Mouse (Mus musculus) left cerebral cortex, postnatal 36 days (tissue): ENCODE results near the gene Cep170b. TPM values are rescaled to one million over a fixed set of nuclear protein-coding genes. Genes with fewer than 3 reads are reported as not detected.

Source experiments
- DNase-seq, 2 experiments: peaks; one replicate each; pipeline ENCODE4 v3.0.0; 2021 to 2022; ENCODE audit warnings: low spot score in 2 of 2, mixed read lengths in 1 of 2
- intact Hi-C: fragments of 180-260 bp; cut with DNase I; formaldehyde crosslinking; loops from one replicate; pipeline ENCODE4 v1.15.1; 2025
- total RNA-seq, 2 experiments: library from RNA; stranded (reverse); gene quantifications; 2 replicates each; pipeline ENCODE4 v1.2.3; 2021

Cep170b gene
- total RNA-seq, 2 experiments from 2014 or later: 258 to 267 TPM

DNA sequence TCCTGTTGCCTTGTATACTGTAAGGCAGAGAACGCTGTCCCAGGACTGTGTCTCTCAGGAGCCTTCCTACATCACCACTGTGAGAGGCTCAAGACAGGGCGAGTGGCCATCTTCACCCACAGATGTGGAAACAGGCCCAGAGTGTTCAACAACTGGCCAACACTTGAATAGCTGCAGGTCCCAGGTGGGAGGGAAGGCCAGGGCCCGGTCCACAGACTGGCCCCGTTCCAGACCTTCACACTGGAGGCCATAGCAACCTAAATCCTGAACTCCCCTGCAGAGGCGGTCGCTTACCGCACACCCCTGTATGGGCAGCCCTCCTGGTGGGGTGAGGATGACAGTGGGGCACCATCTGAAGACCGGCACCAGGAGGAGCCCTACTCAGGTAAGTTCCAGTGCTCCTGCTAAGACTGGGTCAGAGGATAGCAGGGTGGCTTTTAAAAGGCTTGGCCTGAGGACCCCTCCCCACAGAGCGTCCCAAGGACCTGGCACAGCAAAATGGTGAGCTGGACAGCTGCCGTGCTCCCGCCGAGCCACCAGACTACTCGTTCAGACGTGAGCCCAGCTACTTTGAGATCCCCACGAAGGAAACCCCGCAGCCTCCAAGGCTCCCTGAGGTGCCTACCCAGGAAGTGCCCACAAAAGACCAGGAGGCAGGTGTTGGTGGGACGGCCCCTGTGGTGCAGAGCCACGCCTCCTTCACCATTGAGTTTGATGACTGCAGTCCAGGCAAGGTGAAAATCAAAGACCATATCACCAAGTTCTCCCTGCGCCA, 14.8 kb downstream of the Cep170b start:
- intact Hi-C loops: no loop called here
- no peak for DNase-seq

DNA sequence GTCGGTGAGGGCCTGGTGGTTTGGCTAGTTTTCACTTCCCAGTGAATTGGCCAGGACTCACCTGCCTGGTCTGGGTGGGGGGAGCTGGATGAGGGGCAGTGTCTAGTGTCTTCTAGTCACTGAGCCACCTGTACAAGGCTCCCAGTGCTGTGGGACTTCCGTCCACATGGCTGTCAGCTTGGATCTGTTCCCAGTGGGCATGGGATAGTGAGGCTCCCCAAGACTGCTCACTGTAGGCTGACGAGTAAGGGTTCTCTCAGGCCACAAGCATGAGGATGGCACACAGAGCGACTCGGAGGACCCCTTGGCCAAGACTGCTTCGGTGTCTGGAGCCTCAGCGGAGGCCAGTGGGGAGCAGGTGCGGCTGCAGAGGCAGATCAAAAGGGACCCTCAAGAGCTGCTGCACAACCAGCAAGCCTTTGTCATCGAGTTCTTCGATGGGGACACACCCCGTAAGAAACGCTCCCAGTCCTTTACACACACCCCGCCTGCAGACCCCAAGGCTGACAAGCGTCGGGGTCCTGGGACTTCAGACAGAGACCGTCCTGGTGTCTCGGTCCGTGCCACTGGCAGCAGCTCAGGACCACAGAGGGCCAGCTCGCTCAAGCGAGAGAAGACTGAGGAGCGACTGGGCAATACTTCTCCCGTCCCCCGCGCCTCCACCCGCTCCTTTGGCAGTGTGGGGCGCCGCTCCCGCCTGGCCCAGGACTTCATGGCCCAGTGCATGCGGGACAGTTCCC, 15.8 kb downstream of the Cep170b start:
- no peak for DNase-seq
- intact Hi-C loops: no loop called here

DNA sequence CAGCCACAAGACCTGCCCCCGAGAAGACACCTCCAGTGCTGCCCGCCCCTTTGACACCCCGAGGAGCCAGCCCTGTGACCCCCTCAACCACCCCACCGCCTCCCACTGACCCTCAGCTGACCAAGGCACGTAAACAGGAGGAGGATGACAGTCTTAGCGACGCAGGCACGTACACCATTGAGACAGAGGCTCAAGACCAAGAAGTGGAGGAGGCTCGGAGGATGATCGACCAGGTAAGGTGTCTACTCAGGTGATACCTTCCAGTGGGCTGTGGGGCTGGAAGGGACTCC, 16.3 kb downstream of the Cep170b start:
- intact Hi-C loops: no loop called here

DNA sequence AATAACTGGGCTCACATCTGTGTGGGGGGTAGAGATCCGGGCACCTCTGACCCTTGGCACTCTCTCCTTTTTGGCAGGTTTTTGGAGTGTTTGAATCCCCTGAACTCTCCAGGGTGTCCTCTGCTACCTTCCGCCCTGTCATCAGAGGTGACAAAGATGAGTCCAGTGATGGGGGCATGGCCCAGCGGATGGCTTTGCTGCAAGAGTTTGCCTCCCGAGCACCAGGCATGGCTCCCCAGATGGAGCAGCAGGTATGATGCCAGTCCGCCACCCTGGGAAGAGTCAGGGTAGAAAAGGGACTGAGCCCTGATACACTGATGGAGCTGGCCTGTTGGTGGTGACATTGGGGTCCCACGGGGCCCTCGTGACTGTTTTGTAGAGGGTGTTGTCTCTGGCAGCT, 16.8 kb downstream of the Cep170b start:
- no peak for DNase-seq
- intact Hi-C loops: no loop called here

More for the DNA sequence above, 16.3 kb downstream of the Cep170b start:
- DNase-seq: no peak

DNA sequence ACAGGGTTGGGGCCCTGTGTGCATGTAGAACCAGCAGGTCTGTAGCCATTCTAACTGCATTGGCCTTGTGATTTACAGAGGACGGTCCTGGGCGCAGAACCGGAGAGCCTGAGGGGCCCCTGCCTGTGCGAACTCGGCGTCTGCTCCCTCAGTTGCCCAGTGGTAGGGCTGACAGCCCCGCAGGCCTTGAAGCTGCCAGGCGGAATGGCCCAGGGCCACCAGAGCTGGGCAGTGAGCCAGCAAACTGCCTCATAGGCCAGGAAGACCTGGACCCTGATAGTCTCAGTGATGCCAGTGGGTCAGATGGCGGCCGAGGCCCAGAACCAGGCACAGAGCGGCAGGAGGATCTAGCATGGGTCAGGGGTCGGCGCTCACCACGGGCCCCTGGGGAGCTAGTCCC, 17.5 kb downstream of the Cep170b start:
- intact Hi-C loops: no loop called here
- DNase-seq: peak in 1 of 2 experiments; percentile 49

DNA sequence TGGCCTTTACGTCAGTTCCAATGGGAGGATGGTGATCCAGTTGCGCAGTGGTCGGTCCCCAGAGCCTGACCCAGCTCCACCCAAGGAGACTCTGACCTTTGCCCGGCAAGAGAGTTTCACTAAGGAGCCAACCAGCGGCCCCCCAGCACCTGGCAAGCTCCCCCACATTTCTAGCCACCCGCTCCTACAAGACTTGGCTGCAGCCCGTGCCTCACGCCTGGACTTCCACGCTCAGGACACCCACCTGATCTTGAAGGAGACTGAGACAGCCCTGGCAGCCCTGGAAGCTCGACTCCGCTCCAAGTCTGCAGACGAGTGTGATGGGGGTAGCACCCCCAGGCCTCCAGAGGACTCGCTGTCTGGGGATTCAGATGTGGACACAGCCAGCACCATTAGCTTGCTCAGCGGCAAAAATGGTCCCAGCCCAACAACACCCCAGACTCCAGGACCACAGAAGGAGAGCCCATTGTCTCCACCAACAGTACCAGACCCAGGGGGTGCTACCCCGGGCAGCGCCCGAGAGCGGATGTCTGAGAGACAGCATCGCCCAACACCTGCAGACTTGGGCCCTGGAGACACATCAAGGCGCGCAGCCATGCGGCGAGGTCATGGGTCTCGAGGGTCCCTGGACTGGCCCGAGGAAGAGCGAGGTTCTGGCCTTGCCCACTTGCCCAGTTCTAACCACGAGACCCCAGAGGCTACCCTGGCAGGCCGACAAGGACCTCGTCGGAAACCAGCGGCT, 18.2 kb downstream of the Cep170b start:
- DNase-seq: peak in 1 of 2 experiments; percentile 31
- intact Hi-C loops: no loop called here

DNA sequence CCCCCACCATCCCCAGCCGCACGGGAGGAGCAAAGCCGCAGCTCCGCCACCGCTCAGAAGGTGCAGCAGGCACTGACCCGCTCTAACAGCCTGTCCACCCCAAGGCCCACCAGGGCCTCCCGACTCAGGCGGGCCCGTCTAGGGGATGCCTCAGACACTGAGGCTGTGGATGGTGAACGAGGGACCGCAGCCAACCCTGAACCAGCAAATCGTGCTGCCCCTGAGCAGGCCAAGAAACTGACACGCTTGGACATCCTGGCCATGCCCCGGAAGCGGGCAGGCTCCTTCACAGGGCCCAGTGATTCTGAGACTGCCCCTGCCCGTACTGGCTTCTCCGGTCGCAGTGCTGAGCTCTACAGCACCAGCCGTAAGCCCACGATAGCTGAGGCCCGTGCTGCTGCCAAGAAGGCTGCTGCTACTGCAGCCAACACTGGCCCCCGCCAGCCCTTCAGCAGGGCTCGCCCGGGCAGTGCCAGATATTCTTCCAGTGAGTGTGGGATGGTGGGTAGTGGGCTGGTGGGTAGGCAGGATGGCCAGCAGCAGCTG, 18.8 kb downstream of the Cep170b start:
- intact Hi-C loops: no loop called here
- DNase-seq: peak in 1 of 2 experiments; percentile 45

DNA sequence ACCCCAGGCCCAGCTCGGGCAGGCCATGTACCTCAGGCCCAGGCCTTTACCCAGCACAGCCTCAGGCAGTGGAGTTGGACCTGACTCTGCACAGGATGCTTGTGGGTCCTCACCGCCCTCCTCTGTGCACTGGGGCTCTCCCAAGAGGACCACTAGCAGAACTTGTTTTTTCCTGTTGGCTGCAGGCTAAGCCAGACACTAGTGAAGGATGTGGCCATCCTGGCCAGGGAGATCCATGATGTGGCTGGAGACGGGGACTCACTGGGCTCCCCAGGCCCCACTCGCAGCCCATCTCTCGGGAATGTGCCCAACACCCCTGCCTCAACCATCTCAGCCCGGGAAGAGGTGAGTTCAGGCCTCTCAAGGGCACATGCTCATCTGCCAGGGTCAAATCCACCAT, 22.5 kb downstream of the Cep170b start:
- DNase-seq: no peak
- intact Hi-C loops: loop anchor here (5.0 kb wide), 1 partner anchor 55 kb away; no protein-coding TSS in a partner anchor

DNA sequence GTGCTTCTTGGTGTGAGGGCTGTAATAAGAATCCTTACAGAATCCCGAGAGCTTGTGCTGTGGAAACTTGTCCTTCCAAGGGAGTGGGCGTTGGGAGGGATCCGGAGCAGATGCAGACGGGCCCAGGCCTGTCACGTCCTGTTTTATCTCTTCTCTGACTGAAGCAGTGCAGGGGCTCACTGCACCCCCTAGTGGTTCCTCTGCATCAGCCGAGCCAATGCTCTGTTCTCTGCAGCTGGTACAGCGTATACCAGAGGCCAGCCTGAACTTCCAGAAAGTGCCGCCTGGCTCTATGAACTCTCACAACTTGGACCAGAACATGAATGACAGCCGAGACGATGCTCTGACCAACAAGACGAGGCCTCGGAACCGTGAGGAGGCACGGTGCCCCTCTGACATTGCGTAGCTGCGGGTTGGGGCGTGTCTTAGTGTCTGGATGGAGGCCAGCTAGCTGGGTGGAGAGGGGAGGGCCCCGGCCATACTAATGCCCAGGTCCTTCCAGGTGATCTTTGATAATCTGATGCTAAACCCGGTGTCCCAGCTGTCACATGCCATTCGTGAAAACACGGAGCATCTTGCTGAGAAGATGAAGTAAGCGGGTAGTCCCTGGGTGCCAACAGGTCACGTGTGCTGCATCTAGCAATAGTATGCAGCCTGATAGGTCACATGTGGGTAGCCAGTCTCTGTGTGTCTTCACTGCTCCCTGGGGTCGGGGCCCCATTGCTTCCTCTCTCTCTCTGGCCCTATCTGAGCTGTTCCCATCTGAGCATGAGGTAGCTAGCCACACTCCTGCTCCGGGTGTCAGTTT, 23.1 kb downstream of the Cep170b start:
- peak; percentile 78 to 84 for DNase-seq
- intact Hi-C loops: loop anchor here (5.0 kb wide), 1 partner anchor 54 kb away; no protein-coding TSS in a partner anchor

DNA sequence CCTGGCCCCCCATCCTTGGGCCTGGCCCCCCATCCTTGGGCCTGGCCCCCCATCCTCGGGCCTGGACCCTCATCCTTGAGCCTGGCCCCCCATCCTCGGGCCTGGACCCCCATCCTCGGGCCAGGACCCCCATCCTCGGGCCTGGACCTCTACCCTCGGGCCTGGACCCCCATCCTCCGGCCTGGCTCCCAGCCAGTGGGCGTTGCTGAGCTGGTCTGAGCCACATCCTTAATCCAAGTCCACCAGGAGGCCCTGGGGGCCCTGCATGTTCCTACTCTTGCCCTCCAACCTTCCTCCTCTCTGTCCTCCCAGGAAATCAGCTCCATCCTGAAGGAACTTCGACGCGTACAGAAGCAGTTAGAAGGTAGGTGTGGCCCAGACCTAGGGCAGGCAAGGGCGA, 24.0 kb downstream of the Cep170b start:
- no peak for DNase-seq
- intact Hi-C loops: loop anchor here (5.0 kb wide), 1 partner anchor 53 kb away; no protein-coding TSS in a partner anchor

DNA sequence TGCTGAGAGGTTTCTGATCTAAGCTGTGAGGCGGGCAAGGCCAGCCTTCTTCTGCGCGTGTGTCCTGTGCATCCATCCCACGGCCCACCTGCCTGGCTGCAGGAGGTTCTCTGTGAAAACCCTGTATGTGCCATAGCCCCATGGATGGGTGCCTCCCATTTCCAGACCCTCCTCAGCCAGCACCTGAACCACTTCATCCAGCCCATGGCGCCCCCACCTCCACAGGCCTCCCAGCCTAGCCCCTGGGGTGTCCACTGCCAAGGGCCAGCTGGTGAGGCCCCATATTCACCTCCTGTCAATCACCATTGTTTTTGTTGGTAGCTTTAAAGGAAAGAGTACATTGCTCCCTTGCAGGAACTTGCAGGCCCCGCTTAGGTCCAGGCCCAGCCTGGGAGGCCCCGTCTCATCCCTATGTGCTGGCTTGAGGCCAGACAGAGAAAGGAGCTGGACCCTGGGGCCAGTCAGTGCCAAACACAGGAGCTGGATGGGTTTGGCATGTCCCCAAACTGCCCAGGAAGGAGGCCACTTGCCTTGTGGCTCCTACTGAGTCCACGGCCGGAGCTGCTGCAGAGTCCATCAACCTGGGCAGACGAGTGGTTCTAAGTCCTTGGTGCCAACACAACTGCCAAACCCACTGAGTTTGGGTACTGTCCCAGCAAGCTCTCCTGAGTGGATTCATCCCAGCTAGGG, 24.8 kb downstream of the Cep170b start:
- intact Hi-C loops: loop anchor here (5.0 kb wide), 1 partner anchor 52 kb away; no protein-coding TSS in a partner anchor
- DNase-seq: no peak

DNA sequence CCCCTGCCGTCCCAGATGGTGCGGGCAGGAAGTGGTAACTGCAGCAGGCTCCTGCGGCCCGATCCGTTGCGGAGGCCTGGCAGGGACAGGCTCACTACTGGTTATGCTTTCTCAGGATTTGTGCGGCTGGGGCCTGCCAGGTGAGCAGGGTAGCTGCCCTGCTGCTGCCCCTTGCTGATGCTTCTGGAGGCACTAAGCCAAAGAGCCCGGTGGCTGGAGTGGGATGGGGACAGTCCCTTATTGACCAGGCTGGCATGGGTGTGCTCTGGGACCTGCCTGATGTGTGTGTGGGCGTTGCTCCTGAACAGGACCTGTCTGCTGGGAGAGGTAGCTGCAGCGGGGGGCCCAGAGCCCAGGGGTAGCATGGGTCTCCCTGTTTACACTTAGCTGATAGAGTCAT, 25.5 kb downstream of the Cep170b start:
- DNase-seq: no peak
- intact Hi-C loops: loop anchor here (2.0 kb wide), 1 partner anchor 99 kb away; no protein-coding TSS in a partner anchor

DNA sequence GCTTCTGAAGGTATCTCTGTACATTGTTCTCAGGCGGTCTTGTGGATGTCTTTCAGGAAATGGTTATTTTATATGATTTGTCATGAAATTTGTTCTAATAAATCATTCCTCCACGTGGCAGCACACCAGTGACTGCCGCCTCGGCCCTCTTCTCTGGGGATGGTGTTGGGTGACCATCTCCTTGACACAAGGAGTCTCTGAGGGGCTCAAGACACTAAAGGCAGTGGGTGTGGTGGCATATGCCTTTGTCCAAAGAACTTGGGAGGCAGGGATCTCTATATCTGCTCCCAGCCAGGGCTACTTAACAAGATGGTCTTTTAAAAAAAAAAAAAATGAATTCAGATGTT, 26.2 kb downstream of the Cep170b start:
- intact Hi-C loops: loop anchor here (2.0 kb wide), 1 partner anchor 98 kb away; no protein-coding TSS in a partner anchor

DNA sequence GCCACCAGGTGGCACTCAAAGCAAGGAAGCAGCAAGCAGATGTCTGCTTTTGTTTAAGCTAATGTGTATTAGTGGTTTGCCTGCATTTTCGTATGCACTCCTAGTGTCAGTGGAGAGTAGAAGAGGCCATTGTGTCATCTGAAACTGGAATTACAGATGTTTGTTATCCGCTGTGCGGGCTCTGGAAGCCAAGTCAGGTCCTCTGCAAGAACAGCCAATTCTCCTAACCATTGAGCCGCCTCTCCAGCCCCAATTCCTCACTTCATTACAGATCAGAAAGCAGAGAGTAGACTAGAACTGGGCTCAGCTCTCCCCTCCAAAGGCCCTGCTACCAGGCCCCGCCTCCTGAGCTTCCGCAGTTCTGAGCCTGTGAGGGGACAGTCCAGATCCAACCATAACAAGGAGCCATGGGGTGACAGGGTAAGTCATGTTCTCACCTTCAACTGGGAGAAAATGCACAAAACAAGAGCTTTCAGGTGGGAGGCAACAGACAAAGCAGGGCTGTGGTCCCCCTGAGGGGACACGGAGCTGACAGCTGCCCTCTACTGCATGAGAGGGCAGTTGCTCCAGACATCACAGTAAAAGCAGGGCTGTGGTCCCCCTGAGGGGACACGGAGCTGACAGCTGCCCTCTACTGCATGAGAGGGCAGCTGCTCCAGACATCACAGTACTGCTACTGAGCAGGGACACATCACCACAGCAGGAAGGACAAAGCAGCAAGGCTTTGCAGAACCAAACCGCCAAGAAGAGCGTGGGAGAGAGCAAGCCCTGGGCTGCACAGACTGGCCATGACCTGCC, 26.8 kb downstream of the Cep170b start:
- intact Hi-C loops: loop anchor here (2.0 kb wide), 1 partner anchor 98 kb away; no protein-coding TSS in a partner anchor
- DNase-seq: no peak

More for the DNA sequence above, 26.2 kb downstream of the Cep170b start:
- DNase-seq: no peak

DNA sequence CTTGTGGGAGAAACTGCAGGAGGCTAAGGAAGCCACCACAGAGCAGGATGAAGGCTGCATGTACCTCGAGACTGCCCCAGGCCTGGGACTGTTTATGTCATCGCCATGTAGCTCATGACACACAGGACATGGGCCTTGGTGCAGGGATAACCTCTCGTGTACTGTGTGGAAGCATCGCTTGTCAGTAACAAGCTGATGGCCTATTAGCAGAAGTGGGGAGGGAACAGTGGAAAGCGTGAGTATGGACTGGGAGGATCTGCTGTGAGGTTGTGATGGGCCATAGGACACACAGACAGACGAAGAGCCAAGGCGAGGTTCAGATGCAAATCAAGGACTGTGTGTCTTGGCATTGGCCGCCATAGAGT, 27.3 kb downstream of the Cep170b start:
- intact Hi-C loops: loop anchor here (2.0 kb wide), 1 partner anchor 97 kb away; no protein-coding TSS in a partner anchor

DNA sequence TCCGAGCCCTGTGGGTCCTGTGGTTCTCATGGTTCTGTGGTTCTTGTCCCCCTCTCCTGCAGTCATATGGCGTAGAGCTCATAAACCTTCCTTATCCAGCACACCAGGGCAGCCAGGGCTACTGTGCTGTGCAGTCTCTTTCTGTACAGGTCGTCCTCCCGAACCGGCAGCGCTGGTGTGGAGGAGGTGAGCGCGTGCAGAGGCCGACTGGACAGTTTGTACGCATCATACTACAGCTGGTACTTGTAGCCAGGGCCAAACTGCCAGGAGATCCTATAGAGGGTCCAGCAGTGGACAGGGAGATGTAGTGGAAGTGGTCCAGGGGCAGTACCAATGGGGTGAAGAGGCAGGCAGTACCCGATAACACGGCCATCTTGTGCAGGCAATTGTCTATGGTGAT, 30.7 kb downstream of the Cep170b start:
- intact Hi-C loops: no loop called here
- no peak for DNase-seq

More for the DNA sequence above, 27.3 kb downstream of the Cep170b start:
- DNase-seq: no peak

DNA sequence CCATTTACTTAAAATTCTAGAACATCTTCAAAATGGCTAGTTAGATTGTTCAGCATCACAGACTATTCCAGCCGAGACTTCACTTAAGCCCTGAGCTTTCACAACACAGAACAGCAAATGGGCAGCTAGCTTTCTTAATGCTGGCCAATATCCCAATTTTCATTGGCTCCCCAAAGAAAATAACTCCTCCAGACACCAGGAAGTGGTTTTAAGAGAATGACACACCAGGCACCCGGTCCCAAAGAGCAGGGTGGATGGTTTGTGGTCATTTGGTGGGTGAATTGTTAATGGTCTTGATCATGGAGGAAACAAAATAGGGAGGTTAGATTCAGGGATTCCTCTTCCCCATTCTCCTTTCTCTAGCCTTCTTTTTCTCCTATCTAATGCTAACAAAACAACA, 32.1 kb downstream of the Cep170b start:
- no peak for DNase-seq
- intact Hi-C loops: no loop called here

DNA sequence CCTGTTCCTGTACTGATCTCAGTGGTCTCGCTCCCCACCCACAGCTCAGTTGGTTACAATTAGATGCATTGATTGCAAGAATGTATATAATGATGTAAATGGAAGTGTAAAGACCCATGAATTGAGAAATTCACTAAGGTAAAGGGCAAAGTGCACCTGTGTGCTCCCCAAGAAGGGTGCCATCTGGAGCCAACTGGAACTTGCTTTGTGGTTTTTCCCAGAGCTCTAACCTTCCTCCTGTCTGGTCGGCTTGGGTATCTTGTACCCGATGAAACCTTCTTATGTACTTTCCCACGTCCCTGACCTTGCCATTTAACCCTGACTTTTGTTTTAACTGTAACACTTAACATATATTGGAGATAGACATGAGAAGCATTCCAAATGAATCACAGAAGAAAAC, 35.6 kb downstream of the Cep170b start:
- intact Hi-C loops: no loop called here
- no peak for DNase-seq
